Mouse (Mus musculus) stomach, embryonic 15.5 days (tissue): ENCODE measurements around the gene Cd82. TPM values are rescaled to one million over a fixed set of nuclear protein-coding genes. Genes with fewer than 3 reads are reported as not detected.

Source experiments
- ATAC-seq: fragments of 200-750 bp; cut with Nextera tagmentation; 2 replicates; pipeline ENCODE4 v1.8.0; 2017; ENCODE audit warnings: low read depth, moderate number of reproducible peaks, moderate TSS enrichment; ENCODE audit not compliant: insufficient read depth, low FRiP score
- H3K27ac ChIP-seq: fragments of 300-500 bp; sonication (generic); 2 replicates; pipeline ENCODE4 v1.5.1; 2015; ENCODE audit warnings: mild to moderate bottlenecking, inconsistent platforms
- H3K27me3 ChIP-seq: fragments of 300-500 bp; sonication (generic); replicated peaks from 2 replicates; pipeline ENCODE4 v1.6.1; 2015; ENCODE audit warnings: inconsistent platforms
- H3K36me3 ChIP-seq: fragments of 300-500 bp; sonication (generic); 2 replicates; pipeline ENCODE4 v1.6.1; 2015; ENCODE audit warnings: inconsistent platforms
- H3K4me1 ChIP-seq: fragments of 300-500 bp; sonication (generic); 2 replicates; pipeline ENCODE4 v1.6.1; 2015; ENCODE audit warnings: inconsistent platforms
- H3K4me2 ChIP-seq: fragments of 300-500 bp; sonication (generic); 2 replicates; pipeline ENCODE4 v1.6.1; 2015; ENCODE audit warnings: mild to moderate bottlenecking, inconsistent platforms
- H3K4me3 ChIP-seq: fragments of 300-500 bp; sonication (generic); replicated peaks from 2 replicates; pipeline ENCODE4 v1.5.1; 2015; ENCODE audit warnings: inconsistent platforms
- H3K9ac ChIP-seq: fragments of 300-500 bp; sonication (generic); 2 replicates; pipeline ENCODE4 v1.6.1; 2015; ENCODE audit warnings: inconsistent platforms
- H3K9me3 ChIP-seq: fragments of 300-500 bp; sonication (generic); 2 replicates; pipeline ENCODE4 v1.6.1; 2016; ENCODE audit warnings: inconsistent platforms
- WGBS: fragments of 180-500 bp; shearing (Covaris S2); methylation state at CpG from one replicate; pipeline ENCODE4 v1.1.7; 2015; 5-methylcytosine and 5-hydroxymethylcytosine counted together
- polyA plus RNA-seq: library from polyadenylated mRNA; unstranded; fragments of >200 nt; fragmentation: Nextera tagmentation; extraction: Ambion mirVana; gene quantifications from 2 replicates; pipeline ENCODE4 v1.2.1, GENCODE M21; 2015

Cd82 gene
- polyA plus RNA-seq, 1 experiment from 2014 or later = 95.0 TPM

DNA sequence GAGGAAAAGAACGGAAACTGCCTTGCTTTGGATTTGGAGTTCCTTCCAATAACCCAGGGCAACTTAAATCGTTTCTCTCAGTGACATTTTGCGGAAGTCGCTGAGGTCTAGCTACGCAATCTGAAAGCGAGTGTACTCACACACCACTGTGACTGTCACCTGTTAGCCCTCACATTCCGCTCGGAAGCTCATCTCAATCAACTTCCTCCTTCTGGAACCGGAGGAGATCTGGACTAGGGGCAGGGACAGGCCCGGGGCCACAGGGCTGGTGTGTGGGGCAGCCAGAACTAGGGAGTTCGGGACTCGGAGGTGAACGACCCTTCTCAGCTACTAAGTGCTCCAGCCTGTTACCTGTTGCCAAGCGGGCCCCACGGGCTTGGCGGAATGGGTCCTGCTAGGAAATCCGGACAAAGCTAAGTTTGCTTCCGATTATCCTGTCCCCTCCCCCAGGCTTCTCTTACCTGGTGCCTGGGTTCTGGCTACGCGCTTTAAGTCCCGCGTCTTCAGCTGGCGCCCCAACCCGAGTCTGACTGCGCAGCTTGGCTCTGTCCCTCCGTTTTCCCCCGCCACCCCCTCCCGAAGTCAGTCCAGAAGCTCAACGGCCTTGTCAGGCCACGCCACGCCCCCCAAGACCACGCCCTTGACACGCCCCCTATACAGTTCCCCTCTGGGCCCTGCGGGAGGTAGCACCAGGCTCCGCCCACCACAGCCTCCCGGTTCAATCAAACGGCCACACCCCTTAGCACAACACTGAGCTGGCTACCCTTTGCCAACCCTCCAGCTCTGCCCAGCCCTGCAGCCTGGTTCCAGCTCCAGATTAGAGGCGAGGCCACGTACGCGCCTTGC, 848 bp downstream of the Cd82 start:
- H3K27ac ChIP-seq = peak overlapping the region; percentile 95
- peak overlapping the region; percentile 53 for H3K9ac ChIP-seq
- no peaks in the 10 kb centered on the region for H3K27me3 ChIP-seq
- 1% methylated on average over 41 of the region's 41 CpGs for WGBS
- H3K4me1 ChIP-seq = peaks cover 38% of the 10 kb centered on the region
- ATAC-seq = peak; percentile 96
- H3K36me3 ChIP-seq = no peaks in the 10 kb centered on the region
- no peaks in the 10 kb centered on the region for H3K9me3 ChIP-seq
- H3K4me2 ChIP-seq = peak overlapping the region; percentile 85
- peak overlapping the region; percentile 58 for H3K4me3 ChIP-seq

DNA sequence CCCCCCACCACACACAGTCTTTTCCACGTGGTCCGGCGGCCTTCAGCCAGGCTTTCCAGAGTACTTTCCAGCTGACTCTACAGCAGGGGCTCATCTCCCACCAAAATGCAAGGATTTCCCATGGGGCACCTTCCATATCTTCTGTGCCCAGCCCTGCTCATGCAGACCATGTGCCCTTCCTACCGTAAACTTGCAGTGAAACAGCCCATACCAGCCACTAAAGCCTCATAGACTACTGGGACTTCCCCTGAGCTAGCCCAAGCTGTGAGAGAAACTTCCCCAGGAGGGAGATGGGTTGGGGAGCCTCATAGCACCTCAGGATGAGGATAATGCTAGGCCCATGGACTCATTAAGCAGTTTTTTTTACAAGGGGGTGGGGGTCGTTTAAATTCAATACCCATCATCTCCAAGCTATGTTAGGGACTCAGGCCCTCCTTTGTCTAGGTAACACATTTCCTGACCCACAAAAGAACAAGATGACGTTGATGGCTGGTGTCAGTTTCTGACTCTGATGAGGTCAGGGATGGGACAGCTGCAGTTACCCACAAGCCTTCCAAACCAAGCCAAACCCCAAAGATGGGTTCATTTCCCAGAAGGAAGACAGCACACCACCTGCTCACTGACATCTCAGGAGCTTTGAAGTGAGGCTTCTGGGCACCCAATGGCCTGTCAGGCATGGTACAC, 2.0 kb downstream of the Cd82 start:
- H3K9me3 ChIP-seq = no peaks in the 10 kb centered on the region
- H3K27ac ChIP-seq = no peak overlapping the region
- no peak overlapping the region for H3K9ac ChIP-seq
- WGBS = 86% methylated on average over 6 of the region's 6 CpGs
- peaks cover 44% of the 10 kb centered on the region for H3K4me1 ChIP-seq
- H3K27me3 ChIP-seq = no peaks in the 10 kb centered on the region
- no peaks in the 10 kb centered on the region for H3K36me3 ChIP-seq
- peak overlapping the region; percentile 85 for H3K4me2 ChIP-seq
- ATAC-seq = no peak
- peak overlapping the region; percentile 58 for H3K4me3 ChIP-seq

DNA sequence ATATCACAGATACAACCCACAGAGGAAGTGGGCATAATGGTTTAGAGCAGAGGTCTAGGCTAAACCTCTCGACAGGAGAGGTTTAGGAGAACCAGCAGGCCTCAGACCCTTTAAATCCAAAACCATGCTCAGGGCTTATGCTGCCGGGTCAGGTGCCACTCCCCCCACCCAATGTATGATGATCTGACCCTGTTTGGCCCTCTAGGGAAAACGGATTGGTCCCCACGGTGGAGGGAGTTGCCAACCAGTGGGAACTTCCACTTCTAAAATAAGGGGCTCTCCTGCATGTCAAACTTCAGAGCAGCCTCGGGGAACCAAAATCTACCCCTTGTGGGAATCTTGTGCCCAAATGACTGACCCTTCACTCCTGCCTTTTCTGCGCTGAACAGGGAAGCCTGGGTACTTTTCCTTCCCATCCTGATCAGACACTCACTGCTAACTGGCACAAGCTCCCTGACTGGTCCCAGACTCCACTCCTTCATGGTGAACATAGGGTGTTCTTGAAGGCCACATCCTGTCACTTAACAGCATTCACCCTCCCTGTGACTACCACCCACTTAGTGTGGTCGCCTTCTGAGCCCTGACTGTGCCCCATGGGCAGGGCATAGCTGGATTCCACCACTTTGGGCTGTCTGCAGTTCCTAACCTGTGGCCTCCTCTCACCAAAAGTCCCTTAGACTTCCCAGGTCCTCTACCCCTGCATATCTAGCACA, 3.6 kb downstream of the Cd82 start:
- no peaks in the 10 kb centered on the region for H3K36me3 ChIP-seq
- peaks cover 54% of the 10 kb centered on the region for H3K4me1 ChIP-seq
- no peak overlapping the region for H3K9ac ChIP-seq
- WGBS = 55% methylated on average over 7 of the region's 7 CpGs
- no peaks in the 10 kb centered on the region for H3K27me3 ChIP-seq
- H3K27ac ChIP-seq = peak overlapping the region; percentile 75
- 0 out of 2 replicates have a peak overlapping the region, but pooled peaks have one; percentile 2 for H3K4me2 ChIP-seq
- H3K4me3 ChIP-seq = no peak overlapping the region
- H3K9me3 ChIP-seq = no peaks in the 10 kb centered on the region
- no peak for ATAC-seq

DNA sequence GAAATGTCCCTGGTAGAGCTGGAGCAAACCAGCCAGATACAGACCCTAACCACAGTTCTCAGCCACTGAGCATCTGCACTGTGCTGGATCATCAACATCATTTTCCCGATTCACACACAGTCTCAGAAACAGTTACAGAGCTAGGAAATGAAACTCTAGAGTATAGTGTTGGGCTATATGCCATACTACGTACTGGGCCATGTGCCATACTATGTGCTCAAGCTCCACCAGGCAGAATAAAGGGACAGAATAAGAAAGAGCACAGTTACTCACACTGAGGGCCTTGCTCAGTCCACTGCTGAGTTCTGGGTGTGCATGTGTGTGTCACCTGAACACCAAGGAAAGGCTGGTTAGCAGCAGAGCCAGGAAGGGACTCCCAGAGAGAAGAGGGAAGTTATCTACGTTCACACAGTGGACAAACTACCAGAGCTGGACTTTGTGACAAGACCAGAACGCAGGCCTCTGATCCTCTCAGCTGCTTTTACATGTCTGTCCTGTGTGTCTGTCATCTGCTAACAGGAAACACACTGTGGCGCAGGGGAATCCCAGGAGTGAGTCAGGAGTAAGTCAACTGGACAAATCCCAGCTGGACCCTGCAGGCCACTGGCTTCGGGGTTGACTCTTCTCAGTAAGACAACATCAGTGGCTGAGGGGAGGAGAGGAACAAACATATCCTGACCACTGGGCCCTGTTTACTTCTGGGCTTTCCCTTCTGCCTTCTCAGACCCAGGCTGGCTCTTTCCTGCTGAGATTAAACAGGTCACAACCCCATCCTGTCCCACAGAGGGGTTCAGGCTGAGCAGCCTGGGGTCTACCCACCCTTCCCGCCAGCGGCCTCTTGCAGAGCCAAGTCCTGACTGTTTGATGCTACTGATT, 4.4 kb downstream of the Cd82 start:
- Histone ChIP-seq H3K27ac (peak overlapping the region; percentile 75), H3K4me1 (peaks cover 59% of the 10 kb centered on the region), H3K4me2 (peak overlapping the region; percentile 11; the same call in 1 of the 2 replicates), H3K9me3 (no peaks in the 10 kb centered on the region), H3K36me3 (no peaks in the 10 kb centered on the region), H3K9ac (no peak overlapping the region), H3K4me3 (no peak overlapping the region), H3K27me3 (no peaks in the 10 kb centered on the region)
- no peak for ATAC-seq
- WGBS = 44% methylated on average over 8 of the region's 8 CpGs

DNA sequence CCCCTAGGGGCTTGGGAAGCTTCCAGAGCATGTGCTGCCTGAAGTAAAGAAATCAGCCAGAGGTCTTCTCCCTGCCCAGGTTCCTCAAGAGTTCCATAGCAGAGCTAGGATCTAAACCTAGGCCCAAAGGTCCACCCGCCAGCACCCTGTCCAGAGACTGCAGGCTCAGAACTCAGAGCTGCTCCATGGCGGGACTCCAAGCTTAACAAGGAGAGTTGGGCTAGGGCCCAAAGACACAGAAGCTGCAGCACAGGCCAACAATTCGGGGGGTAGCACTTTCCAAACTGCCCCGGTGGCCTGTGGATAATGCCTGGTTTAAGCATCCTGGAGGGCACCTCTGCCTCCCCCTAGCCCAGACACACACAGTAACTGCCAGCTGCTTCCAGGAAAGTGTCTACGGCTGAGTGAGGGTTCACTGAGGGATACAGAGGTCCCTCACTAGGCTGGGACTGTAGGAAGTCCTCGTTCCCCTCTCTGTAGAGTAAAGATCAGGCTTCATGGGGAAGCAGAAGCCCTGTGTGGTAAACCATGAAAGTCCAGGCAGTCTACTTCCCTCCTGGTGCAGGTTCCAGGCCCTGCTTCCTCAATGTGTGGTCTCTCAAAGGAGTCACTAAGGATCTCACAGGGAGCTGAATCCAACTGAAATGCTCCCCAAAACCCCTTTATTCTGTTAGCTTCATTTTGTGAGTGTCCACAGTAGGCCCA, 5.4 kb downstream of the Cd82 start:
- Histone ChIP-seq H3K4me1 (peaks cover 49% of the 10 kb centered on the region), H3K27ac (0 out of 2 replicates have a peak overlapping the region, but pooled peaks have one; percentile 75), H3K9me3 (no peaks in the 10 kb centered on the region), H3K4me2 (no peak overlapping the region), H3K36me3 (no peaks in the 10 kb centered on the region), H3K9ac (no peak overlapping the region), H3K27me3 (no peaks in the 10 kb centered on the region), H3K4me3 (no peak overlapping the region)
- 69% methylated on average over 6 of the region's 6 CpGs for WGBS
- no peak for ATAC-seq

DNA sequence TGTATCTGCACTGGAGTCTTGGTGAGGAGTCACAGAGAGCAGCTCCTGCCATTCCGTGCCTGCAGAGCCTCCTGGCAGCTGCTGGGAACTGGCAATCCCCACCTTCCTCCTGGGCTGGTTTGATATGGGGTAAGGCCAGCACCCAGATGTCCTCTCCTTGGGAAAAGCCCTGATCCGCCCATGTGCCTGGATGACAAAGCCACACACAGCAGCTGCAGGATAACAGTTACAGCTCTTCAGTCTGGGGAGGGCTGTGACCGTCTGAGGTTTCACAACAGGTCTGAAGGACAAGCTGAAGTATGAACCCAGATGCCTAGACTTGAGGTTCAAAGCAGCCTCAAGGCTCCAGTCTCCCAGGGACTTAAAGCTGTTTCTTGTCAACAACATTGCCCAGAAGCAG, 6.8 kb downstream of the Cd82 start:
- Histone ChIP-seq H3K27ac (0 out of 2 replicates have a peak overlapping the region, but pooled peaks have one; percentile 6), H3K9me3 (no peaks in the 10 kb centered on the region), H3K36me3 (no peaks in the 10 kb centered on the region), H3K4me1 (peaks cover 58% of the 10 kb centered on the region), H3K9ac (no peak overlapping the region), H3K4me2 (no peak overlapping the region), H3K4me3 (no peak overlapping the region), H3K27me3 (no peaks in the 10 kb centered on the region)
- 63% methylated on average over 3 of the region's 3 CpGs for WGBS
- ATAC-seq = no peak

DNA sequence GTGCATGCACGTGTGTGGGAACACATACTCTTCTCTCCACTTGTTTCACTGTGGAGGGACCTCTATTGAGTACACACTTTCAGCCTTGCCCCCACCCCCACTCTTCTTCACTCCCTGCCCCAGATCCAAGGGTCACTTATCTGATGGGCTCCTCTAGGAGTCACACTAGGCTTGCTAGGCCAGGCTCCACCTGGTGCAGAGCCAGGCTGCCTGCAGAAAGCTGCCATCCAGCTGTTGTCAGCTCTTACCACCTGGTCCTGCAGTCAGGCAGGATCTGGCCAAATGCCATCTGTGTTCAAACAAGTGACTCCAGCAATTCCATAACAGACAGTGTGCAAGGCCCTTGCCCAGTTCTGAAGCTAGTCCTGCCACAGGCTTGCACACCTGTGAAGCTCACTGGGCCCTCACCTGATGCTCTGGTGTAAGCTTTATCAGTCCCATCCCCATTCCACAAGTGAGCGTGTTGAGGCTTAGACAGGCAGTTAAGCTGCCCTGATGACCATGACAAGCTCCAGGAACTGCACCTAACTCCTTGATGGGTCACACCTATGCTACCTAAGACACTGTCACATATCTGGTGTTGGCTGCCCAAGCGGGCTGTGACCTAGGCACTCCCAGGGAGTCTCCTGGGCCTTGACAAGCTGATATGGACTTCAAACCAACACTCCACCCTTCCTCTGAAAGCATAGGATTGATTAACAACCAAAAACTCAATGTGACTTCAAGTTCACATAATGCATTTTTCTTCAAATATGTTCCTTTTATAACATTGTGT, 7.9 kb downstream of the Cd82 start:
- no peak overlapping the region for H3K9ac ChIP-seq
- no peaks in the 10 kb centered on the region for H3K36me3 ChIP-seq
- no peaks in the 10 kb centered on the region for H3K9me3 ChIP-seq
- no peaks in the 10 kb centered on the region for H3K27me3 ChIP-seq
- ATAC-seq = peak; percentile 63
- H3K4me2 ChIP-seq = no peak overlapping the region
- H3K4me1 ChIP-seq = peaks cover 67% of the 10 kb centered on the region
- peak overlapping the region; percentile 67; the same call in 1 of the 2 replicates for H3K27ac ChIP-seq
- H3K4me3 ChIP-seq = no peak overlapping the region
- WGBS = 68% methylated on average over 3 of the region's 3 CpGs

DNA sequence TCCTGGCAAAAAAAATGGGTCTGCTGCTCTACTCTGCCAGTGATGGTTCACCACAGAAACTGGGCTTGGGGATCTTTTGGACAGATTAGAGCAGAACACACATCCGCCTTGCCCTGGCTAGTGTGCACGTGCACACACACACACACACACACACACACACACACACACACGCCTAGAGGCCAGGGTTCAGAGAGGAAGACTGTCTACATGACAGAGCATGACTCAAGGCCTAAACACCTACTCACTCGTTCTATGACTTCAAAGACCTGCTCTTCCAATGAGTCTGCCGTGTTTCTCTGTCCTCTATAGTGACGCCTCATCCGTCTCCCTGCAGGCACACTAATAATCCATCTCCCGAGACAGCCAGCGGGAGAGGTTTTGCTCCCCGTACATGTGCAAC, 8.6 kb downstream of the Cd82 start:
- peak overlapping the region; percentile 67; the same call in 1 of the 2 replicates for H3K27ac ChIP-seq
- no peaks in the 10 kb centered on the region for H3K9me3 ChIP-seq
- peak; percentile 1; the same call in 1 of the 2 replicates for ATAC-seq
- no peak overlapping the region for H3K4me3 ChIP-seq
- H3K36me3 ChIP-seq = no peaks in the 10 kb centered on the region
- 40% methylated on average over 10 of the region's 10 CpGs for WGBS
- no peaks in the 10 kb centered on the region for H3K27me3 ChIP-seq
- peaks cover 61% of the 10 kb centered on the region for H3K4me1 ChIP-seq
- no peak overlapping the region for H3K4me2 ChIP-seq
- no peak overlapping the region for H3K9ac ChIP-seq

DNA sequence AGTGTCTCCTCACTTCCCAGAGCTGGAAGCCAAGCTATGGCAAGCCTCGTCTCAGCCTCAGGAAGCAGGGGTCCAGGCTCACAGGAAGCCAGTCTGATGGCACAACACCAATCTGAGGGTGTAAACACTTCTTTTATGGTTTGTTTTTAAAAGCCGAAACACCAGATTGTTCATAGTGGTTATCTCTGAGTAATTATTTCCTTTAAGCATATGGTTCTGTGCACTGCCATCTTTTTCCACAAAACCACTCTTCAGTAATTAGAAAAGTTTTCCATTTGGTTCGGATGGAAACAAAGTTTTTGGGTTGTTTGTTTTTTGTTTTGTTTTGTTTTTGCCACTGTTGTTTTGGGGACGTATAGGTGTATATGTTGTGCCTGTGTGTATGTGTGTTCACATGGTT, 9.9 kb downstream of the Cd82 start:
- H3K27ac ChIP-seq = no peak overlapping the region
- WGBS = 74% methylated on average over 4 of the region's 4 CpGs
- H3K4me1 ChIP-seq = peaks cover 56% of the 10 kb centered on the region
- H3K4me3 ChIP-seq = no peak overlapping the region
- no peak overlapping the region for H3K4me2 ChIP-seq
- H3K27me3 ChIP-seq = no peaks in the 10 kb centered on the region
- no peak for ATAC-seq
- no peak overlapping the region for H3K9ac ChIP-seq
- no peaks in the 10 kb centered on the region for H3K9me3 ChIP-seq
- H3K36me3 ChIP-seq = no peaks in the 10 kb centered on the region

DNA sequence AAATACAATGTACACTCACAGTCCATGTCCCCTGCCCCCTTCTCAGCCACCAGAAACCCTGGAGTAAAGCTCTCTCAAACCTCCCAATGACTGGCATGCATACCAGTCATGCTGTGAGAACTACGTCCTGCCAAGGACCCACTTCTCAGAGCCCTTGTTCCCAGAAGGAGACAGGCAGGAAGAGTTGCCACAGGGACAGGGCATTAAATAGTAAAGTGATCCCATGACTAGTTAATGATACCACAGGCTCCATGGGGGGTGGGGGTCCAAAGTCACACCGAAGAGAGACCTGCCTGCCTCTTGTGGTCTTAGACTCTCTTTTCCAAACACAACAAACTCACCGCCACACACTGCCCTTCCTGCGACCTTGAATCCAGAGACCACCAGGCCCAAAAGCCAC, 10.4 kb downstream of the Cd82 start:
- H3K9ac ChIP-seq = no peak overlapping the region
- H3K27ac ChIP-seq = no peak overlapping the region
- H3K4me1 ChIP-seq = peaks cover 51% of the 10 kb centered on the region
- no peak for ATAC-seq
- H3K36me3 ChIP-seq = no peaks in the 10 kb centered on the region
- H3K4me3 ChIP-seq = no peak overlapping the region
- WGBS = 77% methylated on average over 4 of the region's 4 CpGs
- H3K4me2 ChIP-seq = no peak overlapping the region
- no peaks in the 10 kb centered on the region for H3K27me3 ChIP-seq
- H3K9me3 ChIP-seq = no peaks in the 10 kb centered on the region
